Mouse (Mus musculus) heart, postnatal 0 days (tissue): ENCODE measurements around the gene Cit. TPM values are rescaled to one million over a fixed set of nuclear protein-coding genes. Genes with fewer than 3 reads are reported as not detected.

Experiments
- ATAC-seq: fragments of 200-750 bp; cut with Nextera tagmentation; 2 replicates; pipeline ENCODE4 v1.8.0; 2017; ENCODE audit warnings: low read depth, moderate number of reproducible peaks, moderate library complexity; ENCODE audit not compliant: insufficient read depth
- DNase-seq: peaks from one replicate; pipeline ENCODE4 v3.0.0-alpha.2; 2016; ENCODE audit warnings: low spot score
- H3K27ac ChIP-seq: fragments of 300-500 bp; sonication (generic); 2 replicates; pipeline ENCODE4 v1.5.1; 2014; ENCODE audit warnings: low read depth, mild to moderate bottlenecking
- H3K27me3 ChIP-seq: fragments of 300-500 bp; sonication (generic); 2 replicates; pipeline ENCODE4 v1.6.1; 2014; ENCODE audit warnings: low read length, mixed read lengths; ENCODE audit not compliant: control insufficient read depth, insufficient read depth
- H3K36me3 ChIP-seq: fragments of 300-500 bp; sonication (generic); replicated peaks from 2 replicates; pipeline ENCODE4 v1.6.1; 2014; ENCODE audit warnings: low read length, mixed read lengths; ENCODE audit not compliant: control insufficient read depth, insufficient read depth
- H3K4me1 ChIP-seq: fragments of 300-500 bp; sonication (generic); 2 replicates; pipeline ENCODE4 v1.6.1; 2014; ENCODE audit warnings: antibody characterized with exemption; ENCODE audit not compliant: control insufficient read depth, insufficient read depth
- H3K4me2 ChIP-seq: fragments of 300-500 bp; sonication (generic); 2 replicates; pipeline ENCODE4 v1.6.1; 2014; ENCODE audit warnings: low read depth, mild to moderate bottlenecking, low read length, moderate library complexity
- H3K4me3 ChIP-seq: fragments of 300-500 bp; sonication (generic); 2 replicates; pipeline ENCODE4 v1.5.1; 2014; ENCODE audit warnings: low read depth, low read length
- H3K9ac ChIP-seq: fragments of 300-500 bp; sonication (generic); replicated peaks from 2 replicates; pipeline ENCODE4 v1.6.1; 2014; ENCODE audit warnings: low read depth, low read length, mixed read lengths
- H3K9me3 ChIP-seq: fragments of 300-500 bp; sonication (generic); replicated peaks from 2 replicates; pipeline ENCODE4 v1.6.1; 2016; ENCODE audit warnings: low read length; ENCODE audit not compliant: control insufficient read depth
- CTCF ChIP-seq: IDR thresholded peaks from 2 replicates; pipeline ENCODE4 v1.5.1; 2016; ENCODE audit warnings: antibody characterized with exemption, control low read depth, low read depth
- EP300 ChIP-seq: IDR thresholded peaks from 2 replicates; pipeline ENCODE4 v1.6.1; 2016; ENCODE audit warnings: antibody characterized with exemption, low read depth
- WGBS: fragments of 180-500 bp; shearing (Covaris S2); extraction: QIAGEN DNeasy Blood & Tissue Kit; methylation state at CpG from one replicate; pipeline ENCODE4 v1.1.7; 2014; 5-methylcytosine and 5-hydroxymethylcytosine counted together
- polyA plus RNA-seq: library from polyadenylated mRNA; unstranded; fragments of >200 nt; fragmentation: Nextera tagmentation; extraction: Ambion mirVana; gene quantifications from 2 replicates; pipeline ENCODE4 v1.2.1, GENCODE M21; 2015
- total RNA-seq: library from RNA; depleted of rRNA; stranded (reverse); fragments of >200 nt; gene quantifications from 2 replicates; pipeline ENCODE4 v1.2.3, GENCODE M21; 2014; ENCODE audit warnings: low replicate concordance

Gene Cit
- total and polyA plus RNA-seq, 2 experiments from 2014 or later, result 4.1 to 11.5 TPM

GRCm38 (mm10) chr5:115862439-115862838 is 17.4 kb downstream of the Cit start:
- no peak overlapping the region for H3K4me2 ChIP-seq
- H3K27ac ChIP-seq, result no peak overlapping the region
- TF ChIP-seq CTCF (no peak), EP300 (no peak)
- DNase-seq, result no peak
- WGBS, result 92% methylated on average over 10 of the region's 10 CpGs
- no peak for ATAC-seq
- H3K27me3 ChIP-seq, result no peaks in the 10 kb centered on the region
- H3K9me3 ChIP-seq, result no peaks in the 10 kb centered on the region
- H3K4me1 ChIP-seq, result peaks cover 8% of the 10 kb centered on the region; the same call in 1 of the 2 replicates
- no peak overlapping the region for H3K9ac ChIP-seq
- peaks cover 44% of the 10 kb centered on the region for H3K36me3 ChIP-seq
- H3K4me3 ChIP-seq, result no peak overlapping the region

GRCm38 (mm10) chr5:115866296-115866695 is 21.2 kb downstream of the Cit start:
- Histone ChIP-seq H3K4me3 (no peak overlapping the region), H3K9me3 (no peaks in the 10 kb centered on the region), H3K27ac (peak overlapping the region; percentile 32; the same call in 1 of the 2 replicates), H3K36me3 (peaks cover 27% of the 10 kb centered on the region), H3K9ac (no peak overlapping the region), H3K4me1 (peaks cover 8% of the 10 kb centered on the region; the same call in 1 of the 2 replicates), H3K27me3 (no peaks in the 10 kb centered on the region), H3K4me2 (no peak overlapping the region)
- 28% methylated on average over 11 of the region's 11 CpGs for WGBS
- ATAC-seq (peak; percentile 30), DNase-seq (peak; percentile 14)
- TF ChIP-seq CTCF, result no peak

GRCm38 (mm10) chr5:115868540-115868939 is 23.5 kb downstream of the Cit start:
- Histone ChIP-seq H3K9me3 (no peaks in the 10 kb centered on the region), H3K36me3 (peaks cover 12% of the 10 kb centered on the region), H3K9ac (no peak overlapping the region), H3K4me2 (no peak overlapping the region), H3K4me1 (peaks cover 8% of the 10 kb centered on the region; the same call in 1 of the 2 replicates), H3K4me3 (no peak overlapping the region), H3K27me3 (no peaks in the 10 kb centered on the region), H3K27ac (no peak overlapping the region)
- WGBS, result 86% methylated on average over 12 of the region's 12 CpGs
- TF ChIP-seq EP300 (no peak), CTCF (no peak)
- no peak for ATAC-seq
- no peak for DNase-seq

- ATAC-seq, result no peak
- 92% methylated on average over 15 of the region's 15 CpGs for WGBS
- Histone ChIP-seq H3K9me3 (no peaks in the 10 kb centered on the region), H3K4me3 (no peak overlapping the region), H3K9ac (no peak overlapping the region), H3K27ac (no peak overlapping the region), H3K4me2 (no peak overlapping the region), H3K36me3 (peaks cover 10% of the 10 kb centered on the region), H3K27me3 (no peaks in the 10 kb centered on the region), H3K4me1 (peaks cover 8% of the 10 kb centered on the region; the same call in 1 of the 2 replicates)
- TF ChIP-seq EP300 (no peak), CTCF (no peak)
- DNase-seq, result no peak
Measured at GRCm38 (mm10) chr5:115869198-115869597, 24.1 kb downstream of the Cit start.

GRCm38 (mm10) chr5:115871153-115871552 is 26.1 kb downstream of the Cit start:
- Histone ChIP-seq H3K36me3 (peaks cover 18% of the 10 kb centered on the region; the same call in 1 of the 2 replicates), H3K27ac (no peak overlapping the region), H3K9me3 (no peaks in the 10 kb centered on the region), H3K4me1 (peaks cover 5% of the 10 kb centered on the region; the same call in 1 of the 2 replicates), H3K27me3 (no peaks in the 10 kb centered on the region), H3K4me2 (no peak overlapping the region), H3K4me3 (no peak overlapping the region), H3K9ac (no peak overlapping the region)
- no peak for TF ChIP-seq EP300
- TF ChIP-seq CTCF, result no peak
- DNase-seq (no peak), ATAC-seq (no peak)
- WGBS, result 92% methylated on average over 10 of the region's 10 CpGs

GRCm38 (mm10) chr5:115872106-115872505 is 27.0 kb downstream of the Cit start:
- Histone ChIP-seq H3K9me3 (no peaks in the 10 kb centered on the region), H3K4me3 (no peak overlapping the region), H3K27ac (no peak overlapping the region), H3K4me1 (no peaks in the 10 kb centered on the region), H3K36me3 (peaks cover 24% of the 10 kb centered on the region; the same call in 1 of the 2 replicates), H3K4me2 (no peak overlapping the region), H3K9ac (no peak overlapping the region), H3K27me3 (no peaks in the 10 kb centered on the region)
- no peak for ATAC-seq
- 60% methylated on average over 11 of the region's 11 CpGs for WGBS
- no peak for TF ChIP-seq EP300
- TF ChIP-seq CTCF, result no peak
- DNase-seq, result no peak
